Mouse (Mus musculus): ENCODE results near the gene Mtm1. TPM values are rescaled to one million over a fixed set of nuclear protein-coding genes. Genes with fewer than 3 reads are reported as not detected.
"Not testable (repeated sequence)": the region's sequence is repeated elsewhere in the genome, so short reads cannot be mapped to it uniquely, and the experiment has no call there.

Mtm1 gene
- polyA plus RNA-seq, 1 experiment = 3.6 TPM

- 78% methylated on average over 2 of the region's 2 CpGs for WGBS
- no peak for TF ChIP-seq POLR2A (IDR thresholded peaks at IDR 0.05; ENCODE audit: borderline replicate concordance, control insufficient read depth, low read depth, low read length)
- no peak for TF ChIP-seq CTCF (IDR thresholded peaks at IDR 0.05; ENCODE audit: control insufficient read depth, insufficient read depth, low read length)
- Histone ChIP-seq H3K4me1 (ENCODE audit: control insufficient read depth, insufficient read depth, low read length) (no peaks in the 10 kb centered on the region), H3K4me3 (replicated peaks; ENCODE audit: control insufficient read depth, low read depth, low read length) (no peak overlapping the region), H3K27ac (ENCODE audit: control insufficient read depth, insufficient read depth, low read depth, low read length, poor library complexity) (no peak overlapping the region)
Measured at GRCm38 (mm10) chrX:71296005-71296404, 85.4 kb downstream of the Mtm1 start.

GRCm38 (mm10) chrX:71302148-71302547 lies 91.6 kb downstream of the Mtm1 start:
- no peaks in the 10 kb centered on the region for H3K4me1 ChIP-seq (ENCODE audit: control insufficient read depth, insufficient read depth, low read length)
- TF ChIP-seq POLR2A (IDR thresholded peaks at IDR 0.05; ENCODE audit: borderline replicate concordance, control insufficient read depth, low read depth, low read length) (no peak), CTCF (IDR thresholded peaks at IDR 0.05; ENCODE audit: control insufficient read depth, insufficient read depth, low read length) (no peak)
- no peak overlapping the region for H3K4me3 ChIP-seq (replicated peaks; ENCODE audit: control insufficient read depth, low read depth, low read length)
- 84% methylated on average over 5 of the region's 5 CpGs for WGBS
- no peak overlapping the region for H3K27ac ChIP-seq (ENCODE audit: control insufficient read depth, insufficient read depth, low read depth, low read length, poor library complexity)

GRCm38 (mm10) chrX:71311229-71311628 lies 100.7 kb downstream of the Mtm1 start:
- no peak overlapping the region for H3K4me3 ChIP-seq (replicated peaks; ENCODE audit: control insufficient read depth, low read depth, low read length)
- H3K4me1 ChIP-seq (ENCODE audit: control insufficient read depth, insufficient read depth, low read length) = no peaks in the 10 kb centered on the region
- no peak overlapping the region for H3K27ac ChIP-seq (ENCODE audit: control insufficient read depth, insufficient read depth, low read depth, low read length, poor library complexity)
- WGBS = 32% methylated on average over 8 of the region's 8 CpGs
- TF ChIP-seq CTCF (IDR thresholded peaks at IDR 0.05; ENCODE audit: control insufficient read depth, insufficient read depth, low read length) (peak; percentile 53), POLR2A (IDR thresholded peaks at IDR 0.05; ENCODE audit: borderline replicate concordance, control insufficient read depth, low read depth, low read length) (no peak)

GRCm38 (mm10) chrX:71314380-71314779 lies 103.8 kb downstream of the Mtm1 start:
- H3K27ac ChIP-seq (ENCODE audit: control insufficient read depth, insufficient read depth, low read depth, low read length, poor library complexity) = no peak overlapping the region
- H3K4me3 ChIP-seq (replicated peaks; ENCODE audit: control insufficient read depth, low read depth, low read length) = no peak overlapping the region
- TF ChIP-seq POLR2A (IDR thresholded peaks at IDR 0.05; ENCODE audit: borderline replicate concordance, control insufficient read depth, low read depth, low read length) (no peak), CTCF (IDR thresholded peaks at IDR 0.05; ENCODE audit: control insufficient read depth, insufficient read depth, low read length) (no peak)
- WGBS = 83% methylated on average over 5 of the region's 5 CpGs
- no peaks in the 10 kb centered on the region for H3K4me1 ChIP-seq (ENCODE audit: control insufficient read depth, insufficient read depth, low read length)

GRCm38 (mm10) chrX:71352033-71352432 lies 141.5 kb downstream of the Mtm1 start:
- H3K27ac ChIP-seq (ENCODE audit: control insufficient read depth, insufficient read depth, low read depth, low read length, poor library complexity) = no peak overlapping the region
- WGBS = 62% methylated on average over 1 of the region's 1 CpGs
- no peak overlapping the region for H3K4me3 ChIP-seq (replicated peaks; ENCODE audit: control insufficient read depth, low read depth, low read length)
- no peaks in the 10 kb centered on the region for H3K4me1 ChIP-seq (ENCODE audit: control insufficient read depth, insufficient read depth, low read length)
- TF ChIP-seq POLR2A (IDR thresholded peaks at IDR 0.05; ENCODE audit: borderline replicate concordance, control insufficient read depth, low read depth, low read length) (no peak), CTCF (IDR thresholded peaks at IDR 0.05; ENCODE audit: control insufficient read depth, insufficient read depth, low read length) (no peak)

- TF ChIP-seq CTCF (IDR thresholded peaks at IDR 0.05; ENCODE audit: control insufficient read depth, insufficient read depth, low read length) (no peak), POLR2A (IDR thresholded peaks at IDR 0.05; ENCODE audit: borderline replicate concordance, control insufficient read depth, low read depth, low read length) (no peak)
- no peaks in the 10 kb centered on the region for H3K4me1 ChIP-seq (ENCODE audit: control insufficient read depth, insufficient read depth, low read length)
- H3K4me3 ChIP-seq (replicated peaks; ENCODE audit: control insufficient read depth, low read depth, low read length) = no peak overlapping the region
- WGBS = 16% methylated on average over 1 of the region's 1 CpGs
- no peak overlapping the region for H3K27ac ChIP-seq (ENCODE audit: control insufficient read depth, insufficient read depth, low read depth, low read length, poor library complexity)
Measured at GRCm38 (mm10) chrX:71355331-71355730, 144.8 kb downstream of the Mtm1 start.

- H3K4me3 ChIP-seq (replicated peaks; ENCODE audit: control insufficient read depth, low read depth, low read length); H3K27ac ChIP-seq (ENCODE audit: control insufficient read depth, insufficient read depth, low read depth, low read length, poor library complexity); H3K4me1 ChIP-seq (ENCODE audit: control insufficient read depth, insufficient read depth, low read length): not testable (repeated sequence)
- WGBS = 87% methylated on average over 10 of the region's 10 CpGs
Measured at GRCm38 (mm10) chrX:71361793-71362192, 151.2 kb downstream of the Mtm1 start.

- no peak overlapping the region for H3K4me3 ChIP-seq (replicated peaks; ENCODE audit: control insufficient read depth, low read depth, low read length)
- H3K4me1 ChIP-seq (ENCODE audit: control insufficient read depth, insufficient read depth, low read length) = no peaks in the 10 kb centered on the region; the same call in 1 of the 2 replicates
- no peak for TF ChIP-seq CTCF (IDR thresholded peaks at IDR 0.05; ENCODE audit: control insufficient read depth, insufficient read depth, low read length)
- TF ChIP-seq POLR2A (IDR thresholded peaks at IDR 0.05; ENCODE audit: borderline replicate concordance, control insufficient read depth, low read depth, low read length) = no peak
- WGBS = 46% methylated on average over 5 of the region's 5 CpGs
- H3K27ac ChIP-seq (ENCODE audit: control insufficient read depth, insufficient read depth, low read depth, low read length, poor library complexity) = no peak overlapping the region
Measured at GRCm38 (mm10) chrX:71364062-71364461, 153.5 kb downstream of the Mtm1 start.

GRCm38 (mm10) chrX:71364554-71364991 lies 154.0 kb downstream of the Mtm1 start, which contains the start of gene Mtmr1:
Gene Mtmr1, plus strand, starts transcription at chrX:71364760.
- WGBS = 21% methylated on average over 34 of the region's 47 CpGs
- TF ChIP-seq POLR2A (IDR thresholded peaks at IDR 0.05; ENCODE audit: borderline replicate concordance, control insufficient read depth, low read depth, low read length) (no peak; the same call in 1 of the 2 replicates), CTCF (IDR thresholded peaks at IDR 0.05; ENCODE audit: control insufficient read depth, insufficient read depth, low read length) (0 out of 2 replicates have a peak, but pooled peaks have one; percentile 4)
- H3K4me1 ChIP-seq (ENCODE audit: control insufficient read depth, insufficient read depth, low read length) = no peaks in the 10 kb centered on the region; the same call in 1 of the 2 replicates
- H3K27ac ChIP-seq (ENCODE audit: control insufficient read depth, insufficient read depth, low read depth, low read length, poor library complexity) = peak within 1 kb of the TSS; percentile 82
- peak within 1 kb of the TSS; percentile 84 for H3K4me3 ChIP-seq (replicated peaks; ENCODE audit: control insufficient read depth, low read depth, low read length)

Measured in bone marrow, adult 2 months (tissue).